Mouse (Mus musculus): ENCODE data around the gene March10.

GRCm38 (mm10) chr11:105385266-105385665, 71.3 kb downstream of the March10 start:
- TF ChIP-seq CTCF (IDR thresholded peaks at IDR 0.05; ENCODE audit: low read depth, low read length) (no peak), POLR2A (IDR thresholded peaks at IDR 0.05; ENCODE audit: extremely low read depth, insufficient read depth, low read length) (no peak)

Measured in liver, adult 2 months (tissue).